Mouse (Mus musculus) stomach, postnatal 0 days (tissue): Measurements from ENCODE around the gene Coq6. TPM values are rescaled to one million over a fixed set of nuclear protein-coding genes. Genes with fewer than 3 reads are reported as not detected.

Experiments
- ATAC-seq: fragments of 200-750 bp; cut with Nextera tagmentation; 2 replicates; pipeline ENCODE4 v1.8.0; 2017; ENCODE audit not compliant: low FRiP score, low TSS enrichment
- DNase-seq: peaks from one replicate; pipeline ENCODE4 v3.0.0-alpha.2; 2016; ENCODE audit warnings: low spot score
- H3K27ac ChIP-seq: fragments of 300-500 bp; sonication (generic); replicated peaks from 2 replicates; pipeline ENCODE4 v1.5.1; 2014; ENCODE audit warnings: mild to moderate bottlenecking, control low read depth
- H3K27me3 ChIP-seq: fragments of 300-500 bp; sonication (generic); 2 replicates; pipeline ENCODE4 v1.6.1; 2014; ENCODE audit warnings: low read length; ENCODE audit not compliant: control insufficient read depth, insufficient read depth
- H3K36me3 ChIP-seq: fragments of 300-500 bp; sonication (generic); 2 replicates; pipeline ENCODE4 v1.6.1; 2014; ENCODE audit warnings: low read length, mixed read lengths; ENCODE audit not compliant: control insufficient read depth, insufficient read depth
- H3K4me1 ChIP-seq: fragments of 300-500 bp; sonication (generic); replicated peaks from 2 replicates; pipeline ENCODE4 v1.6.1; 2014; ENCODE audit warnings: antibody characterized with exemption; ENCODE audit not compliant: control insufficient read depth, insufficient read depth
- H3K4me2 ChIP-seq: fragments of 300-500 bp; sonication (generic); replicated peaks from 2 replicates; pipeline ENCODE4 v1.6.1; 2014; ENCODE audit warnings: low read depth, mild to moderate bottlenecking, control low read depth, moderate library complexity
- H3K4me3 ChIP-seq: fragments of 300-500 bp; sonication (generic); 2 replicates; pipeline ENCODE4 v1.5.1; 2014; ENCODE audit warnings: low read depth, low read length, control low read depth
- H3K9ac ChIP-seq: fragments of 300-500 bp; sonication (generic); 2 replicates; pipeline ENCODE4 v1.6.1; 2014; ENCODE audit warnings: mild to moderate bottlenecking, low read length, control low read depth, mixed read lengths
- H3K9me3 ChIP-seq: fragments of 300-500 bp; sonication (generic); 2 replicates; pipeline ENCODE4 v1.6.1; 2016; ENCODE audit warnings: low read length; ENCODE audit not compliant: control insufficient read depth
- CTCF ChIP-seq: IDR thresholded peaks from 2 replicates; pipeline ENCODE4 v1.5.1; 2016; ENCODE audit warnings: antibody characterized with exemption, low read depth, mild to moderate bottlenecking, moderate library complexity
- EP300 ChIP-seq: optimal IDR thresholded peaks from 2 replicates; pipeline ENCODE3; 2016; ENCODE audit warnings: antibody characterized with exemption
- WGBS: fragments of 180-500 bp; shearing (Covaris S2); extraction: QIAGEN DNeasy Blood & Tissue Kit; methylation state at CpG from one replicate; pipeline ENCODE4 v1.1.7; 2014; 5-methylcytosine and 5-hydroxymethylcytosine counted together
- polyA plus RNA-seq: library from polyadenylated mRNA; unstranded; fragments of >200 nt; fragmentation: Nextera tagmentation; extraction: Ambion mirVana; gene quantifications from 2 replicates; pipeline ENCODE4 v1.2.1, GENCODE M21; 2015

Coq6 gene
- polyA plus RNA-seq, 1 experiment from 2014 or later = 27.6 TPM

GRCm38 (mm10) chr12:84404541-84404940, 43.1 kb downstream of the Coq6 start:
- H3K27ac ChIP-seq = no peak overlapping the region
- no peaks in the 10 kb centered on the region for H3K36me3 ChIP-seq
- WGBS = 83% methylated on average over 6 of the region's 6 CpGs
- no peak for DNase-seq
- no peak overlapping the region for H3K9ac ChIP-seq
- no peak overlapping the region for H3K4me2 ChIP-seq
- ATAC-seq = no peak
- no peaks in the 10 kb centered on the region for H3K27me3 ChIP-seq
- H3K9me3 ChIP-seq = no peaks in the 10 kb centered on the region
- H3K4me3 ChIP-seq = no peak overlapping the region
- TF ChIP-seq CTCF (no peak), EP300 (no peak)
- 0 out of 2 replicates have a peak, but pooled peaks cover 2% of the 10 kb centered on the region for H3K4me1 ChIP-seq

- Histone ChIP-seq H3K9ac (no peak overlapping the region), H3K9me3 (no peaks in the 10 kb centered on the region), H3K27me3 (no peaks in the 10 kb centered on the region), H3K36me3 (no peaks in the 10 kb centered on the region), H3K4me1 (0 out of 2 replicates have a peak, but pooled peaks cover 2% of the 10 kb centered on the region), H3K4me2 (no peak overlapping the region), H3K27ac (no peak overlapping the region), H3K4me3 (no peak overlapping the region)
- TF ChIP-seq EP300 (no peak), CTCF (peak; percentile 41)
- ATAC-seq = no peak
- 57% methylated on average over 4 of the region's 4 CpGs for WGBS
- DNase-seq = no peak
Measured at GRCm38 (mm10) chr12:84407259-84407658, 45.8 kb downstream of the Coq6 start.

- ATAC-seq (peak; percentile 63), DNase-seq (peak; percentile 61)
- peak overlapping the region; percentile 77 for H3K4me3 ChIP-seq
- no peaks in the 10 kb centered on the region for H3K9me3 ChIP-seq
- H3K27me3 ChIP-seq = no peaks in the 10 kb centered on the region
- peak overlapping the region; percentile 89 for H3K9ac ChIP-seq
- TF ChIP-seq CTCF (no peak), EP300 (no peak)
- WGBS = under 1% methylated on average over 52 of the region's 52 CpGs
- no peaks in the 10 kb centered on the region for H3K36me3 ChIP-seq
- H3K4me2 ChIP-seq = peak overlapping the region; percentile 96
- peak overlapping the region; percentile 94 for H3K27ac ChIP-seq
- H3K4me1 ChIP-seq = 0 out of 2 replicates have a peak, but pooled peaks cover 2% of the 10 kb centered on the region
Measured at GRCm38 (mm10) chr12:84407874-84408818, 46.7 kb downstream of the Coq6 start.

GRCm38 (mm10) chr12:84408819-84409507, 47.5 kb downstream of the Coq6 start, which contains the start of the genes Entpd5 and Bbof1:
Entpd5 (minus strand) TSS chr12:84409029.
Bbof1 (plus strand) TSS chr12:84409071.
- no peak for TF ChIP-seq CTCF
- 2% methylated on average over 55 of the region's 63 CpGs for WGBS
- H3K4me3 ChIP-seq = peak within 1 kb of the TSS; percentile 77

GRCm38 (mm10) chr12:84416834-84417604, 55.6 kb downstream of the Coq6 start, which contains the start of gene Rnf113a2:
Rnf113a2 (plus strand) TSS chr12:84417196.
- Histone ChIP-seq H3K4me3 (peak within 1 kb of the TSS; percentile 59), H3K4me2 (peak within 1 kb of the TSS; percentile 62), H3K4me1 (no peaks in the 10 kb centered on the region), H3K27ac (peak within 1 kb of the TSS; percentile 75), H3K9me3 (no peaks in the 10 kb centered on the region), H3K9ac (peak within 1 kb of the TSS; percentile 75), H3K27me3 (no peaks in the 10 kb centered on the region), H3K36me3 (no peaks in the 10 kb centered on the region)
- DNase-seq (peak; percentile 87), ATAC-seq (peak; percentile 95)
- no peak for TF ChIP-seq CTCF
- TF ChIP-seq EP300 = no peak
- WGBS = 3% methylated on average over 50 of the region's 50 CpGs

More at GRCm38 (mm10) chr12:84408819-84409507, 47.5 kb downstream of the Coq6 start, which contains the start of the genes Entpd5 and Bbof1:
- H3K36me3 ChIP-seq = no peaks in the 10 kb centered on the region
- peak within 1 kb of the TSS; percentile 94 for H3K27ac ChIP-seq
- H3K4me1 ChIP-seq = 0 out of 2 replicates have a peak, but pooled peaks cover 2% of the 10 kb centered on the region
- H3K4me2 ChIP-seq = peak within 1 kb of the TSS; percentile 96
- no peaks in the 10 kb centered on the region for H3K27me3 ChIP-seq
- no peaks in the 10 kb centered on the region for H3K9me3 ChIP-seq
- ATAC-seq (peak; percentile 95), DNase-seq (peak; percentile 92)
- H3K9ac ChIP-seq = peak within 1 kb of the TSS; percentile 89
